Mouse (Mus musculus) adrenal gland, postnatal 36 days (tissue): ENCODE results near the gene Cdkn3. TPM values are rescaled to one million over a fixed set of nuclear protein-coding genes. Genes with fewer than 3 reads are reported as not detected.
"Not testable (repeated sequence)": the region's sequence is repeated elsewhere in the genome, so short reads cannot be mapped to it uniquely, and the experiment has no call there.

Experiments
- DNase-seq, 2 experiments: peaks; one replicate each; pipeline ENCODE4 v3.0.0; 2021; ENCODE audit warnings: mixed read lengths in 1 of 2
- long read RNA-seq, 2 experiments: library from polyadenylated mRNA; stranded (forward); transcript quantifications; one replicate each; pipeline ENCODE4 v2.0.0; 2021; ENCODE audit warnings: borderline sequencing depth in 2 of 2
- total RNA-seq, 2 experiments: library from RNA; stranded (reverse); gene quantifications; 2 replicates each; pipeline ENCODE4 v1.2.3; 2021

Cdkn3 gene
- total RNA-seq: 1 to 10 TPM; 2.7 to 3.0 TPM
- long read RNA-seq, experiment 1, partial matches to known transcripts: 0 of 4 reads
- long read RNA-seq, experiment 1, other reads (novel, unspliced or antisense): 3 of 4 reads
- long read RNA-seq, experiment 2, partial matches to known transcripts: 0 of 6 reads
- long read RNA-seq, experiment 2, other reads (novel, unspliced or antisense): 6 of 6 reads

GRCm38 (mm10) chr14:46760355-46761029 is at the start of gene Cdkn3:
Gene Cdkn3, plus strand, starts transcription at chr14:46760541.
- peak; percentile 95 for DNase-seq

GRCm38 (mm10) chr14:46718483-46718922 is 41.8 kb upstream of the Cdkn3 start:
- no peak for DNase-seq

- peak; percentile 15 to 24 for DNase-seq
Observed at GRCm38 (mm10) chr14:46722031-46722430, 38.3 kb upstream of the Cdkn3 start.

- DNase-seq: no peak
Observed at GRCm38 (mm10) chr14:46723828-46724227, 36.5 kb upstream of the Cdkn3 start.

GRCm38 (mm10) chr14:46724941-46725340 is 35.4 kb upstream of the Cdkn3 start:
- no peak for DNase-seq

DNA sequence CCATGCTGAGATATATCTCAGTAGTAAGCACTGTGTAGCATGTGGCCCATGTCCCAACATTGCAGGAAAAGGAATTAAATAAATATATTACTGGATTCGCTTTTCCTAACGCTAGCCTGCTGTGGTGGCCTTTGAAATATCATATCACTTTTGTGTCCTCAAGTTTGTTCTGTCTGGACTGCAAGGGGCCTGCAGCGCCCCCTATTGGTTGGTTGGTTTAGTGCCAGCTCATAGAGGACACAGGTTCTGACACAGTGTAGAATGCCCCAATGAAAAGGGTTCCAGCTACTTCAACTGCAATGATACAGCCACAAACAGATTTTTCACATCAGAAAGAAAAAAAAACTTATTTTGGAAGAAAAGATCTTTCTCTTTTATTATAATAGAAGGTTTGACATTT is 34.6 kb upstream of the Cdkn3 start:
- peak; percentile 6 to 59 for DNase-seq

DNA sequence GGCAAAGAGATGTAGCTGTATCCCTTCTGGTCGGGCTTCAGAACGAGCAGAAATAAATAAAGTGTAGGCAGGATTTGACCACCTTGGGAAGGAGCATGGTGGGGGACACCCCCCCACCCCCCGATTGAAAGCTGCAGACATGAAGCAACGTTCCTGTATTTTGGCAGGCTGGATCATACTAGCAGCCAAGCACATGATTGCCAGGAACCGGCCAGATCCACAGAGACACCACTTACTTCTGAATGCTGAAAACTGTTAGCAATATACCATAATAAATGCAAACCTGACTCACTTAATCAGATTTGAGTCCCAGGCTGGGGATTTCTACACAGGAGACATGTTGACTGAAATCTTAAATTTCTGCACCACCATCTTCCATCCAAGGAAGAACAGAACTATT is 26.1 kb upstream of the Cdkn3 start:
- no peak for DNase-seq

- no peak for DNase-seq
Observed at GRCm38 (mm10) chr14:46734761-46735455, 25.4 kb upstream of the Cdkn3 start.

DNA sequence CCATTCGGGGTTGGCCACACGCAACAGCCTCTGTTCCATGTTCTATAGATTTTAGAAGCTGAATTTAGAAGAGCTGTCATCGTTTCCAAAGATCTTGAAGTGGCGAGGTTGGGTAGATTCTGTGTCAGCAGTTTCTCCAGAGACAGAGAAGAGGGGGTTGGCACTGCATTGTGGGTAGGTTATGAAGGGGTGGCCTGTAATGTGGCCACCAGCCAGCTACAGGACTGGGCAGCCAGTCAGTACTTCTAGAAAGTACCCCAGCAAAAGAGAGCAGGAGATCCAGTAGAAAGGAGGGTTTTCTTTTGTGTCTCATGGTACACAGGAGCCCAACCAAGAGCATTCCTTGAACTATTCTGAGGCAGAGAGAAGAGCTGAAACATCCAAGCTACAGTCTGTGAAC is 24.0 kb upstream of the Cdkn3 start:
- no peak for DNase-seq

DNA sequence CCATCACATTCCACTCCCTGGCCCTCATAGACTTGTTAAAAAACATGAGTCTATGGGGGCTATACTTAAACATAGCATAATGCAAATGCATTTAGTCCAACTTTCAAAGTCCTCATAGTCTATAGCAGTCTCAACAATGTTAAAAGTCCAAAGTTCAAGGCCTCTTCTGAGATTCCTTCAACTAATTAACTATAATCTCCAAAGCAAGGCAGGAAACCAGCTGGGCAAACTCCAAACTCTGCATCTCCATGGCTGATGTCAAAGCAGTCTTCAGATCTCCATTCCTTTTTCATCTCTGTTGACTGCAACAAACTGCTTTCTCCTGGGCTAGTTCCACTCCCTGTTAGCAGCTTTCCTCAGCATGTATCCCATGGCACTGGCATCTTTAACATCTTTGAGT is 23.0 kb upstream of the Cdkn3 start:
- DNase-seq: not testable (repeated sequence)

DNA sequence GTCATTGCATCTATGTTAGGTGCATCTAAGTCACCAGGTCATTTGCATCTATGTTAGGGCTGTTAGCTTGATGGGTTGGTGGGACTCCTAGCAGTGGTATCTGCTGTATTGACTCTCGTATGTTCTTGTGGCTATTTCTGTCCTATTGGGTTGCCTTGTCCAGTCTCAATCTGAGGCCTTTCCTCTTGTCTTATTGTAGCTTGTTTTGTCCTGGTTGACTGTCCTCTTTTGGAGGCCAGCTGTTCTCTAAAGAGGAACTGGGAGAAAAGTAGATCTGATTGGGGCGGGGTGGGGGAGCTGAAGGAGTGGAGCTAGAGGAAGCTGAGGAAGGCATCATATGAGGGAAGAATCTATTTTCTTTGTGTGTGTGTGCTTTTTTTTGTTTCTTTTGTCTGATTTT is 17.7 kb upstream of the Cdkn3 start:
- DNase-seq: no peak

DNA sequence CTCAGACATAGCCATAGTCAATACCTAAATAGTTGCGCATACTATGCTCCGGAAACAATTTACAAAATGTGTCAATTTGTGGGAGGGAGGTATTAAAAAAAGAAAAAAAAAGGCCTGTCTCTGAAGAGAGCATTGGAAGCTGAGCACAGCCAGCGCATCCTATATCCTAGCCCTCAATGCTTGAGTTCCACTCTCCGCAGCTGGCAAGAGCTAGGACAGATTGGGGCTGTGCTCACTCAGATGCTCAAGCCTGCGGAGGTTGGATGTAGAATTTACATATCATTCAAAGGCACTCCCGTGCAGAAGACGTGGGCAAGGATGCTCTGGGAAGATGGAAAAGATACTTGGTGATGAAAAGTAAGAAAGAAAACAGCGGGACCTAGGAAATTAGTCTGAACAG is 14.9 kb upstream of the Cdkn3 start:
- no peak for DNase-seq

- DNase-seq: peak in 1 of 2 experiments; percentile 2
Observed at GRCm38 (mm10) chr14:46754371-46754770, 6.0 kb upstream of the Cdkn3 start.

- DNase-seq: no peak
Observed at GRCm38 (mm10) chr14:46755851-46756250, 4.5 kb upstream of the Cdkn3 start.

DNA sequence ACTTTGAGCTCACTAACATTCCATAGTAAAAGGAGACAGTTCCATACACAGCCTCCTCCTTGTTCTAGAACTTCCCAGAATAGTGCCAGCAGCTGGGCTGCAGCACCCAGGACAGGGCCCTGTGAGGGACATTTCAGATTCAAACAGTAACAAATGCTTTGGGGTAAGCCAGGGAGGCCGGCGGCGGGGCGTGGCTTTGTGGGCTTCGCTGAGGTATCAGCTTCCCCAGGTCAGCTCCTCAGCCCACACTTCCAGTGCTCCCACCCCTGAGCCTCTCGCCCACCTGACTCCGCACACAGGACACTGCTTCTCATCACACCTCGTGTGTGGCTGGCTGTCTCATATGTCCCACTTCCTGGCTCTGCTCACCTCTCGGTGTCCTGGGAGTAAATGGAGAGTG is 2.6 kb upstream of the Cdkn3 start:
- no peak for DNase-seq

DNA sequence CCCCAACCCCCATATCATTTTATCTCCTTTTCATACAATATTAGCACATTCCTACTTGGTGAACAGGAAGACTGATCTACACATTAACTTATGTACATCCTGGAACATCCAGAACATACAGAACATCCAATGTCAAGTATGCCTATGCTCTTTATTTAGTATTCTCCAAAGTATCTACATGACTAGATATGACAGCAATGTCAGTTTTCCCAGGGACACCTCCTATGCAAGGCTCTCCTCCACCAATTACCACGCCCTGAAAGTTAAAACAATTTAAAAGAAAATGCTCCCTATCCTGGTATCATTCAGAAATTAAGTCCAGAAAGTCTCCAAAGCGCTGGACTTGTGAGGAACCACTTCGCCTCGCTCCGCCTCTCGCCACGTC is 379 bp upstream of the Cdkn3 start:
- DNase-seq: no peak

DNA sequence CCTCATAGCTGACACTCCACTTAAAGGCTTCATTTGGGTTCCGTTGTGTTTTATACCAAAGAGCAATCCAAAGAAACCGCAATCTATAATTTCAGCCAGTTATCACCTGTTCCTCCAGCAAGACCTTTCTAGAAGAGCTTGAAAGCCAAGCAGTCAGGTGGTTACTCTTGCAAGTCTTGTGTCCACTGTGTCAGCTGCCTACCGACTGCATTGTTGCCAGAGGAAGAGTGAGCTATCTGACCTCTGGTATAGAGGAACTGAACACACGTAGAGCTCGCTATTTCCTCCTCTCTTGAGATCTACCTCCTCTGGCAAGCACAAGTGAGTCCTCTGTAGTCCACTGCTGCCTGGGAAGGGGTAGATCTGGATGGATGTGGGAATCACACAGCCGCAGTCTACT is 845 bp downstream of the Cdkn3 start:
- no peak for DNase-seq

GRCm38 (mm10) chr14:46767116-46767515 is 6.8 kb downstream of the Cdkn3 start:
- DNase-seq: no peak

DNA sequence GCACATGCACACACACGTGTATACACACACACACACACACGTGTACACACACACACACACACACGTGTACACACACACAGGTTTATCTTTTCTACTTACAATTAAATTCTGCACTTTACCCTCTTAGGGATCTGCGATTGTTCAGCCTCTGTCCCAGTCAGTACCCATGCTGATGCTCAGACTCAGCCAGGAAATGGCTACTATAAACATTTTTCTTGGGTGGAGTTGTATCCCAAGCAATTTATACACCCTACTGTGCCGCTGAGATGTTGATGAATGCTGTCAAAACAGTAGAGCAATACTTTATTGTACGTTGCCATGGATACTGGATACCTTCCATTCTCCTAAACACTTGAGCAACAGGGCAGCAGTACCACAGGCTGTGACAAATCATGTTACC is 9.7 kb downstream of the Cdkn3 start:
- DNase-seq: no peak

DNA sequence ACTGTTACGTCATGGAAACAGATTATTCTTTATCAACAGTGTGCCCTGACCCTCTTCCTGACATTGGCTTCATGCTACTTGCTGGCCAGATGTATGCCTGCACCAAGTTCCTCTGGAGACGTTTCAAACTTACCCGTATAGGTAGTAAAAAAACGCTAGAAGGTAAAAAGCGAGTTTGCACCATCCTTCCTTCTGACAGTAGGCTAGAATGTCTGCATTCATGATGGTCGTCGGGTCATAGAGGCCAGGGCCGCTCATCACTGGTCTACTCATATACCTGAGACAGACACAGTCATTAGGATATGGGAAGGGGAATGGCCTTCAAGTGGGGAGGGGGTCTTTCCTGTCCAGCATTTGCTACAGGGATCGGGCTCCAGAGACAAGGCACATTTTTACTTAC is 18.4 kb downstream of the Cdkn3 start:
- no peak for DNase-seq

DNA sequence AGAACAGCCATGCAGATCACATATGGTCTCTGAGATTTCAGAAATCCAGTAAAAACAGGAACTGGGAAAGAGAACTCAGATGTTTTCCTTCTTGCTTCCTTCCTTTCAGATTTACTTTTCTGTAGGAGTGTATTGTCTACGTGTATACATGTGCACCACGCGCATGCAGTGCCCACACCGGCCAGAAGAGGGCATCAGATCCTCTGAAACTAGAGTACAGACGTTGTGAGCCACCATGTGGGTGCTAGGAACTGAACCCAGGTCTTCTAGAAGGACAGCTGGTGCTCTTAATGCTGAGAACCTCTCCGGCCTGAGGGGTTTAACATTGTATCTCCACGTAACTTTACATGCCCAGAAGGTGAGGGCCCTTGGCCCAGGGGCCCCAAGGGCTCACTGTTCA is 18.9 kb downstream of the Cdkn3 start:
- no peak for DNase-seq

- DNase-seq: no peak
Observed at GRCm38 (mm10) chr14:46781086-46781485, 20.7 kb downstream of the Cdkn3 start.

GRCm38 (mm10) chr14:46782187-46782828 is 22.0 kb downstream of the Cdkn3 start:
- no peak for DNase-seq
